Mouse (Mus musculus) bone marrow macrophage, adult 2 months (primary cell): ENCODE results near the gene Zg16. TPM values are rescaled to one million over a fixed set of nuclear protein-coding genes. Genes with fewer than 3 reads are reported as not detected.

Experiments used
- H3K27ac ChIP-seq: 2 replicates; pipeline ENCODE4 v1.5.1; 2012; ENCODE audit warnings: low read depth, low read length; ENCODE audit not compliant: insufficient read depth
- H3K4me1 ChIP-seq: 2 replicates; pipeline ENCODE4 v1.6.1; 2012; ENCODE audit warnings: low read length; ENCODE audit not compliant: control insufficient read depth, insufficient read depth
- H3K4me3 ChIP-seq: 2 replicates; pipeline ENCODE4 v1.5.1; 2012; ENCODE audit warnings: mild to moderate bottlenecking, low read length, moderate library complexity; ENCODE audit not compliant: insufficient read depth
- CTCF ChIP-seq: IDR thresholded peaks from 2 replicates; pipeline ENCODE4 v1.5.1; 2012; ENCODE audit warnings: low read depth, mild to moderate bottlenecking, low read length, moderate library complexity
- POLR2A ChIP-seq: IDR thresholded peaks from 2 replicates; pipeline ENCODE4 v1.6.1; 2012; ENCODE audit warnings: mild to moderate bottlenecking, low read depth, low read length, borderline replicate concordance
- polyA plus RNA-seq: library from polyadenylated mRNA; stranded (reverse); fragments of >200 nt; gene quantifications from 2 replicates; pipeline ENCODE4 v1.2.4, GENCODE M21; 2012; ENCODE audit not compliant: missing spikeins, insufficient read depth, insufficient read length

Gene Zg16
- polyA plus RNA-seq, 1 experiment = not detected

GRCm38 (mm10) chr7:127104560-127105332, 17.6 kb upstream of the Zg16 start:
- peak overlapping the region; percentile 35 for H3K4me3 ChIP-seq
- no peak overlapping the region for H3K27ac ChIP-seq
- H3K4me1 ChIP-seq = peaks cover 8% of the 10 kb centered on the region
- no peak for TF ChIP-seq POLR2A
- TF ChIP-seq CTCF = peak; percentile 69

GRCm38 (mm10) chr7:127103960-127104359, 16.8 kb upstream of the Zg16 start:
- no peak overlapping the region for H3K4me3 ChIP-seq
- no peak overlapping the region for H3K27ac ChIP-seq
- TF ChIP-seq POLR2A (no peak), CTCF (no peak)
- H3K4me1 ChIP-seq = peaks cover 8% of the 10 kb centered on the region

GRCm38 (mm10) chr7:127102148-127102547, 15.0 kb upstream of the Zg16 start:
- Histone ChIP-seq H3K4me3 (no peak overlapping the region), H3K27ac (no peak overlapping the region), H3K4me1 (0 out of 2 replicates have a peak, but pooled peaks cover 4% of the 10 kb centered on the region)
- TF ChIP-seq CTCF = no peak
- TF ChIP-seq POLR2A = no peak

- TF ChIP-seq POLR2A = no peak
- no peak for TF ChIP-seq CTCF
- H3K27ac ChIP-seq = no peak overlapping the region
- H3K4me3 ChIP-seq = no peak overlapping the region
- H3K4me1 ChIP-seq = 0 out of 2 replicates have a peak, but pooled peaks cover 4% of the 10 kb centered on the region
Observed at GRCm38 (mm10) chr7:127101451-127102016, 14.4 kb upstream of the Zg16 start.

- 0 out of 2 replicates have a peak, but pooled peaks cover 4% of the 10 kb centered on the region for H3K4me1 ChIP-seq
- no peak overlapping the region for H3K4me3 ChIP-seq
- no peak for TF ChIP-seq CTCF
- no peak for TF ChIP-seq POLR2A
- H3K27ac ChIP-seq = no peak overlapping the region
Observed at GRCm38 (mm10) chr7:127099528-127099927, 12.4 kb upstream of the Zg16 start.

GRCm38 (mm10) chr7:127098950-127099349, 11.8 kb upstream of the Zg16 start:
- H3K4me1 ChIP-seq = 0 out of 2 replicates have a peak, but pooled peaks cover 4% of the 10 kb centered on the region
- TF ChIP-seq CTCF (no peak), POLR2A (no peak)
- H3K4me3 ChIP-seq = no peak overlapping the region
- H3K27ac ChIP-seq = no peak overlapping the region

DNA sequence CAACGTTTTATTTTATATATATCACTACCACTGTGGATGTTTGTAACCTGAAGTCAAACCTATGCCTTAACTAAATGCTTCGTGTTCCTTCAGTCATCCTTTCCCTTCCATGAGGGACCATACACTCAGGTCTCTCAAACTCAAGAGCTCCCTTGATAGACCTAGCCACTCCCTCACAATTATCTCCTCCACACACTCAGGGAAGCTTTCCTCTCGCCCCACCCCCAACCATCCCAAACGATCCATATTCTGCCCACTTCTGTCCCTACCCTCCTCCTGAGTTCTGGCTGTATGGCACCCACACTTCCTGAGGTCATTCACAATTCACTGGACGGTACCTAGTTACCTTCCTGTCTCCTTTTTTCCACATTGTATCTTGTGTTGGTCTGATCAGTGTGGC, 11.4 kb upstream of the Zg16 start:
- H3K4me3 ChIP-seq = no peak overlapping the region
- no peak for TF ChIP-seq CTCF
- no peak for TF ChIP-seq POLR2A
- H3K4me1 ChIP-seq = peaks cover 6% of the 10 kb centered on the region
- H3K27ac ChIP-seq = no peak overlapping the region

DNA sequence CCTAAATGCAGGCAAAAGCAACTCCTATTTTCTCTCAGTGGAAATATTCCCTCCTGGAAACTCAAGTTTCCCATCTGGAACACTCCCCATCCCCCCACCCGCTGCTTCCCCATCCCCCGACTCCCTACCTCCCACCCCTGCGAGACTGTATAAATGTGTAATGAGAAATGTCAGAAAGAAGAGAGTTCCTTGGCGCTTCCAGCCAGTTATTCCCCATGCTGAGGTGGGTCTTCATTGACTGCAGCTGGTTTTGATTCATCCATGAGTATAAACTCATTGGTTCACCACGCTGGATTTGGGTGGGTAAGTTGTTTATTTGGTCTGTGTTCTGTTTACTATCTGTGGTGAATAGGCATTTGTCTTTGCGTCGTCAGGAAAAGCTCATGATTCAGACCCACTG, 9.3 kb upstream of the Zg16 start:
- H3K4me1 ChIP-seq = peaks cover 21% of the 10 kb centered on the region
- no peak for TF ChIP-seq CTCF
- TF ChIP-seq POLR2A = no peak
- no peak overlapping the region for H3K4me3 ChIP-seq

DNA sequence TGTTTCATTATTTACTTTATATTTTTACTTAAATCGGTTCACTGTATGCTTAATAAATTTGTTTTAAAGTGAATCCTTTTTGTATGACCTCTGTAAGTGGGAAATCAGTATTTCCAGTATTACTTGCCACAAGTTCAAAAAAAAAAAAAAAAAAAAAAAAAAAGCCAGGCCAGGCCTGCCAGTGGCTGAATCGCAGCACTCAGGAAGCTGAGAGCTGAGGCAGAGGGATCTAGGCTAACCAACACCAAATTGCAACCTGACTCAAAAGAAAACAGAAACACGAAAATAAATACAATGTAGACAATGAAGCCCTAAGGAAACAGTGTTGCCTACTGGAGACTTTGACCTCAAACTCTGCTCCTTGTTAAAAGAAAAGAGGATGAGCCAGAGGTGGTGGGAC, 6.8 kb upstream of the Zg16 start:
- no peak overlapping the region for H3K4me3 ChIP-seq
- TF ChIP-seq CTCF (no peak), POLR2A (no peak)
- H3K27ac ChIP-seq = no peak overlapping the region
- peaks cover 32% of the 10 kb centered on the region for H3K4me1 ChIP-seq

More for the DNA sequence above, 9.3 kb upstream of the Zg16 start:
- no peak overlapping the region for H3K27ac ChIP-seq

- peak within 1 kb of the TSS; percentile 72 for H3K27ac ChIP-seq
- TF ChIP-seq CTCF = no peak
- TF ChIP-seq POLR2A = no peak
Observed at GRCm38 (mm10) chr7:127091114-127091896, 4.2 kb upstream of the Zg16 start, which contains the start of gene AI467606. AI467606 (plus strand) TSS chr7:127091359.

More at GRCm38 (mm10) chr7:127091114-127091896, 4.2 kb upstream of the Zg16 start, which contains the start of gene AI467606:
- Histone ChIP-seq H3K4me1 (peaks cover 36% of the 10 kb centered on the region), H3K4me3 (peak within 1 kb of the TSS; percentile 90)
